Mouse (Mus musculus): ENCODE measurements around the gene Cdh23.

The Cdh23 gene

GRCm38 (mm10) chr10:60269141-60270064 lies 426.9 kb downstream of the Cdh23 start:
- intact Hi-C loops (cut with DNase I): no loop called here

GRCm38 (mm10) chr10:60268738-60269137 lies 427.6 kb downstream of the Cdh23 start:
- intact Hi-C loops (cut with DNase I): no loop called here

GRCm38 (mm10) chr10:60266842-60267401 lies 429.4 kb downstream of the Cdh23 start:
- intact Hi-C loops (cut with DNase I): no loop called here

GRCm38 (mm10) chr10:60265252-60265651 lies 431.0 kb downstream of the Cdh23 start:
- intact Hi-C loops (cut with DNase I): no loop called here

GRCm38 (mm10) chr10:60263351-60263750 lies 432.9 kb downstream of the Cdh23 start:
- intact Hi-C loops (cut with DNase I): no loop called here

- intact Hi-C loops (cut with DNase I): no loop called here
These were observed 433.9 kb downstream of the Cdh23 start for GRCm38 (mm10) chr10:60262386-60262785.

GRCm38 (mm10) chr10:60261530-60261929 lies 434.8 kb downstream of the Cdh23 start:
- intact Hi-C loops (cut with DNase I): no loop called here

GRCm38 (mm10) chr10:60260557-60261294 lies 435.6 kb downstream of the Cdh23 start:
- intact Hi-C loops (cut with DNase I): no loop called here

GRCm38 (mm10) chr10:60257261-60257825 lies 438.9 kb downstream of the Cdh23 start:
- intact Hi-C loops (cut with DNase I): no loop called here

- intact Hi-C loops (cut with DNase I): no loop called here
These were observed 440.2 kb downstream of the Cdh23 start for GRCm38 (mm10) chr10:60256088-60256487.
